Mouse (Mus musculus) adrenal gland, postnatal 10 days (tissue): Measurements from ENCODE around the gene Grem1. TPM values are rescaled to one million over a fixed set of nuclear protein-coding genes. Genes with fewer than 3 reads are reported as not detected.

Experiments used
- DNase-seq: peaks from one replicate; pipeline ENCODE4 v3.0.0; 2021; ENCODE audit warnings: mixed read lengths
- long read RNA-seq, 2 experiments: library from polyadenylated mRNA; stranded (forward); transcript quantifications; one replicate each; pipeline ENCODE4 v2.0.0; 2021
- total RNA-seq, 2 experiments: library from RNA; stranded (reverse); gene quantifications; 2 replicates each; pipeline ENCODE4 v1.2.3; 2021

Grem1 gene
- 1 to 10 TPM; 1.3 to 1.9 TPM for total RNA-seq
- long read RNA-seq, experiment 1, partial matches to known transcripts = 0 of 3 reads
- long read RNA-seq, experiment 1, other reads (novel, unspliced or antisense) = 3 of 3 reads
- long read RNA-seq, experiment 2 = 0 reads

DNA sequence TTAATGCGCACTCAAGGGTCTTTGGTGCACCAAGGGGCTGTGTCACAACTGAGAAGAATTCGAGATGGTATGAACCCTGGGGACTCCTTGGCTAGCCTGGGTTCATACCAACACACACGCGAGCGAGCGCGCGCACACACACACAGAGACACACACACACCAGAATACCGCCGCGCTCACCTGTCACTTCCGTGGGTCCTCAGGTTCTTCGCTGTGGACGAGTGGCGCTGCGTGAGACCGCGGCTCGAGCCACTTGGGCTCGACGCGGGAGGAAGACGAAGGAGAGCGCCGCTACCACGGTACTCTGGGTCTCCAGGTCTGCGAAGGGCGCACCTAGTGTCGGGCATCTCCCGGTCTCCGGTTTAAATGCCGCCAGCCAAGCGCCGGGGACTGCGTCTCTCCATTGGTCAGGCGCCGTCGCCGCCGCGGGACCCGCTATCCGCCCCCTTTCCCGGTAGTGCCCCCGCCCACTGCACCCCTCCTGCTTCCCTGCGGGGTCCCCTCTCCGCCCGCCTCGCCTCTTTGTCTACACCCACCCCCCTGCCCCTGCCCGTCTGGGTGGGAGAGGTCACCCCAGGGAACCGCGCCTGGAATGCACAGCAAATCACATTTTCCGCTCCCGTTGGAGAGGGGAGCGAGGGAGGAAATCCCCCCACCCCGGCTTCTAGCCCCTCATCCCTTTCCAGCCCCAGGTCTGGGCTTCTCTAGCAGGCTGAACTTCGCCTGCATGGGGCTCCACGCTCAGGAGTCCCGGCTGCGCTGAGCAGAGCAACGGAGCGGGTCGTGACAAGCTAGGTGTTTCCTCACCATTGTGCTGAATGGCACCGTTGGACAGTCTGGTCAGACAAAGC, at the start of gene Grem1:
Grem1 (minus strand) TSS at position 336 of the 851 bp plus-strand sequence.
- peak; percentile 8 for DNase-seq

DNA sequence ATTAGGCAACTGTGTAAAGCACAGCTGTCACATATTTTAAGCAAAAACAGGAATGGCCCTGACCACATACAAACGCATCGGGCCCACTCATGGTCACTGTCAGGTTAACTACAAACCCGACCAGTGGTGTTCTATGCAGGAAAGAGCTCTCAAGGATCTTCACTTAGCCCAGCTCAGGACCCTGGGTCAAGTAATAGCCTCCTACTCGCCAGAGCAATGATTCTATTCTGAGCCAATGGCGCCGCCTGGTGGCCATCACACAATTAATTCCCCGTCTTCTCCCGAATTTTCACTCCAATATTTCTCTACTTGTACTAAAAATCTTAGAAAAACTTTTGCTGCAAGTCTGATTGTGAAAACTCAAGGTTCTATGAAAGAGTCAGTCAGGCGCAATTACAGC, 49.2 kb upstream of the Grem1 start:
- peak; percentile 87 for DNase-seq

DNA sequence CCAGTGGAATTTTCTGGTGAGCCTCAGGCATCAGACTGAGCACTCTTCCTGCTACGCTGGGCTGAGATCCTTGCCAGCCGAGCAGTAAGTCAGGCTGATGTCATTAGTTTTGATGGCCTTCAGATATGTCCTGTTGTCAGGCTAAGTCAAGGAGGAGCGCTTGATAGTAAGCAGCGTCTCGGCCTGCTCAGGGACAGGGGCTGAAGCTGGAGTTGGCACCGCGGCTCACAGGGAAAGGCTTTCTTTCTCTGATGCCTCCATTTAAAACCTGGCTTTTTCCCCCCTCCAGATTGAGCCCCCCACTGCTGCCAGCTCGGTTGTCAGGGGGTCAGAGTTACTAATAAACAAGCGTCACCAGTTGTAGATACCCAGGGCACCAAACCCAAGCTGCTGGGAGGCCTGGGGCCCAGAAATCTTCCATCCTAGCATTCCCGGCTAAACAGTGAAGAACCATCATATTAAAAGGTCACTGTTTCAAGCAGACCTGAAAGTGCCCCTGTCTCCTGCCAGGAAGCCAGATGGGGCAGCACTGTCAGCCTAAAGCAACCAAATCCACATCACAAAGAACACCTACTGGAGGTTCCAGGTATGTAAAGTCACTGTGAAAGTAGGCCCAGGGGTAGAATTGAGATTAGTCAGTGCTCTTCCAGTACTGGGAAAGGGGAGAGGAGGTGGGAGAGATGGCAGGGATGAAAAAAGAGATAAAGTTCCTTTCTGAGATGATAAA, 48.6 kb upstream of the Grem1 start:
- DNase-seq = peak; percentile 48

DNA sequence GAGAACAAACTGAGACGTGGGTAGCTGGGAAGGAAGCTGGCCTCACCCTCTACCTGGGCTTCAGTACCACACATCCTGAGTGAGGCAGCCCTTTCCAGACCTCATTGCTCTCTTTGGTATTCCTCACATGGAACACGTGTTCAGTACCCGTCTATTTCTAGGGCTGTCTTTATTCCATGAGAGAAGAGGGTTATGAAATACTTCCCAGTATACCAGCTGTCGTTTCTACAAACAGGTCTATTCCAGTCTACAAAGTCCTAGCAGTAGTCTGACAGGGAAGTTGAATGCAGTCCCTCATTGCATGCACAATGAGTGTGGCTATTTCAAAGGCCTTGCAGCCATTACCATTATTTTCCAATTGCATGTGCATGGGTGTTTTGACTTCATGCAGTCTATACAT, 47.3 kb upstream of the Grem1 start:
- DNase-seq = no peak

DNA sequence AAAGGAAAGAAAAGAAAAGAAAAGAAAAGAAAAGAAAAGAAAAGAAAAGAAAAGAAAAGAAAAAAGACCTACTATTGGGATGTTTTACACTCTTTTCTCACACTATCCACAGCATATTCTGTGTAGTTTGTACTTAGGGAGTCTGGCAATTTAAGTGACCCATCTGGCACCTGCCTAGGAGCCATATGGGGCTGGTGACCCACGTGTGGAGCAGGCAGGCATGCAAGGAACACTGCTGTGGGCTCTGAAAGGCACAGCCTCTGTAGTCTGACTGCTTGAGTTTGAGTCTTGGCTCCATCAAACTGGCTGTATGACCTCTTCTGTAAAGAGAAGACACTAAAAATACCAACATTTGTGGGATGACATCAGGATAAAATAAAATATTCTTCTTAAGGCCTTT, 45.3 kb upstream of the Grem1 start:
- DNase-seq = no peak

DNA sequence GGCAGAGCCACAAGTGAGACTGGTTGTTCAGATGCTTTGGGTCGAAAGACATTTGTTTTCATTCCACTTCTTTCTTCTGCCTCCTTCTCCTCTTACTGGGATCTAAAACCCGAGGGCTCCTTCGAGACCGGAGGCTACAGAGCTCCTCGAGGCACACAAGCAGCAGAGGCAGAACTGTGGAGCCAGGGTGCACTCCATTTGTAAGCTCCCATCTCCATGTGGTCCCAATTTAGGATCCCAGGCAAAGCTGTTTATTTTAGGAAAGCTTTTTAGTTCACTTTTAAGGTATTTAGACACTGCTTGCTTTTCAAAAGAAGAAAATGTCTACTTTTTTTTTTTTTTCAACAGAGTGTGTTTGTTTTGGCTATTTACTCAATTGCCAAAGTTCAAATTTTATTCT, 42.4 kb upstream of the Grem1 start:
- no peak for DNase-seq

DNA sequence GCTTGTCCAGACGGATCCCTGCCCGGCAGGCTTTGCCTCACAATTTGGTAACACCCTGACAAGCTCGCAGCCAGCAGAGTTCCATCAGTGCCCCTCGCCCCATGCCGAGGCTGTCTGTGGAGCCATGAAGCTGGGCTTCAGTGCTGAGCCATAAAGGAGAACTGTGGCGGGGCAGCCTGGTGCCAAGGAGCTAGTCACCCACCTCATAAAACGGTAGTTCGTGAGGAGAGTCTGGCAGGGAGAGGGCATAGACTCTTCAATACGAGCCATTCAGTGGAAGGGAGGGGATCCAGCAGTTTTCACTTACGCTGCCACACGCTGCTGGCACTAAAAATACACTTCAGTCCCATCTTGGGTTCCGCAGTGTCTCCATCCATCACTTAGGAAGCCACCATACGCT, 40.2 kb upstream of the Grem1 start:
- DNase-seq = no peak

DNA sequence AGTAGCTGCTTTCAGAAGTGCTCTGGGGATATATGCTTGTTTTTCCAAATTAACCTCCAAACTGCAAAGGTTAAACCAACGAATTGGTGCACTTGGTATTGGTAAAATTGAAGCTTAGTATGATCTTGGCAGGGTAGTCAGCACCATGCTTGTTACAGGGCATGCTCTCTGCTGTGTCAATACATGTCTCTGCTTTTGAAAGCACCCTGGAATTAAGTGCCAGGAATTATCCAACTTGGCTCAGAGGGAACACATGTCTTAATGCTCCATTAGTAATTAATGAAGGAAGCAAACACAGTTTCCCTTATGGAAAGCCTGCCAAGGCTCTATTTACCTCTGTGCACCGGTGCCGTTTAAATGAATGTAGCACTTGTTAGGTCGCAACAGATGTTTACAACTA, 36.7 kb upstream of the Grem1 start:
- no peak for DNase-seq

DNA sequence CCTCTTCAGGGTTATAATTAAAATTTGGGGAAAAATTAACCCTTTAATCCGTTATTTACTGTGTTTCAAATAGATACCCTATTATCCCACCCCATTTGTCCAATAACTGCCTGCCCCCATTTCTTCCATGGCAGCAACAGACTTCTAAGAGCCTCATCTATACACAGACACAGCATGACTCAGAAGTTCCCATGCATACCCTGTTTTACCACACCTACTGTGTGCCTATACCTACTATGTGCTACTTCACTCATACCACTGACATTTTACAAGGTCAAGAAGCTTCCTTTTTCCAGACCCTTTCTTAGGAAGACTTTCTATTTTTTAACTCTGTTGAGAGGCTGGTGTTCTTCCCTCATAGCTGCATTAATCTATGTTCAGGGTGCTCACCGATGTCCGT, 35.1 kb upstream of the Grem1 start:
- DNase-seq = no peak

DNA sequence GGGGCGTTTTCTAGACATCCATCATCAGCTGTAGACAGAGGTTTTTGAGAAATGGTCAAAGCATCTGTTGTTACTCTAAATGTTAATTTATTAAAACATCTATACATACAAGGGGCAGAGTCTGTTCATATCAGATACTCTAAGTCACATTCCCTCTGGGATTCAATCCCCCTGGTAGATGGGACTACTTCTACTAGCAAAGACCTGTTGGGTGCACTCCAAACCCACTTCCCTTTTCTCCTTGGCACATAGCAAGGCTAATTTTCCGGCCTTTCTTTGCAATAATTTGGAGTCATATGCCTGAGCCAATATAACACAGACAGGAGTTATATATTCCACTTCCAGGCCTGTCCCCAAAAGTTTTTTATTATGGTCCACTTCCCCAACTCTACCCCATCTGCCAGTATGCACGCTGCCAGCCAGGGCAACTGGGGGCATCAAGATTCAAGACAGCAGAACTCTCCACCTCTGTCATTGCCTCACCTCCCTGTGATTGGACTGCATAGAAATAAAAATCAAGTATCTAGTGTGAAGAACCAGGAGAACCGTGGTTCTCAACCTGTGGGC, 30.5 kb upstream of the Grem1 start:
- DNase-seq = no peak

DNA sequence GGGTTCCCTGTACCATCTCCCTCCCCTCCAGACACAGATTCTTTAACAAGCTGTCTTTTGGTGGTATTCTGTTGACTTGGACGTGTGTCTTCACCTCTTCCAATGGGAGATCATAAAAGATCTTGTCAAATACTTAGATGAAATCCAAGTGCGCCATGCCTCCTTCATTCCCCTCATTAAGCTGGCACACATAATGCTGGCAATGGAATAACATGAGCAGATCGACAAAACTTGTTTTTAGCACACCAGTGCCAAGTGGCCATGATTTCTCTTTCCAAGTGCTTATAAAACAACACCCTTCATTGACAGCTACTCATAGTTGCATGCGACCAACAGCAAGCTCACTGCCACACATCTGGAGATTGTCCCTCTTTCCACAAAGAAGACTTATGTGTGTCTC, 29.4 kb upstream of the Grem1 start:
- no peak for DNase-seq

DNA sequence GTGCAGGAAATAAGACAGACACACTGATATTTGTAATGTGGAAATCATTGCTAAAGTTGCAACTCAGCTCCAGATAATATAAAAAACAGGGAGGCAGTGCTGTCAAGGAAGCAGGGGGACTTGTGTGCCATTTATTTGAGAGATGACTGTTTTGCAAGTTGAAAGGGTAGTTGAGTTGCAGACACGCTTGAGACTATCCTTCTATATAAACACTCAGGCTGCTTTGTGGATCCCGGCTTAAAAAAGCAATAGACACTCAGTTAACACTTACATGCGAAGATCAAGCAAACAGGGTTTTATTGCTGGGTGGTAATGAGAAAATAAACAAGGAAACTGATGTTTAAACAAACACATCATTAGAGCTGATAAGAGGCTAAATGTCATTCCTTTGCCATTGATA, 26.4 kb upstream of the Grem1 start:
- no peak for DNase-seq

DNA sequence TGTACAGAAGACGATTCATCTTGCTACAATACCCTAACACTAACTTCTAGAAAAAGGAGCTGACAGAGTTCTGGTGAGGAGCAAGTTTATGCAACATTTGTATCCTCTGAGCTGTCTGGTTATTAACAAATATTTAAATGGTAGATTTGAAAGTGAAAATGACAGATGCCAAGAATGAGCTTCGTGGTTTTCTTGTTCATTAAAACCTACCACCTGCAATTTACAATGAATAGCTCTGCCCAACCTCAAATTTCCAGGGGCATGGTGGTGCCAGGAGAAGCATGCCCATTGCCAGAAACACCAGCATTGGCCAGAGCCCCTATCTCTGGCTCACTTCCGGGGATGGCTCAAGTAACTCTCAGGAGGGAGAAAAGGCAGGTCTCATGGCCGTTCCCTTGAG, 23.1 kb upstream of the Grem1 start:
- DNase-seq = no peak

DNA sequence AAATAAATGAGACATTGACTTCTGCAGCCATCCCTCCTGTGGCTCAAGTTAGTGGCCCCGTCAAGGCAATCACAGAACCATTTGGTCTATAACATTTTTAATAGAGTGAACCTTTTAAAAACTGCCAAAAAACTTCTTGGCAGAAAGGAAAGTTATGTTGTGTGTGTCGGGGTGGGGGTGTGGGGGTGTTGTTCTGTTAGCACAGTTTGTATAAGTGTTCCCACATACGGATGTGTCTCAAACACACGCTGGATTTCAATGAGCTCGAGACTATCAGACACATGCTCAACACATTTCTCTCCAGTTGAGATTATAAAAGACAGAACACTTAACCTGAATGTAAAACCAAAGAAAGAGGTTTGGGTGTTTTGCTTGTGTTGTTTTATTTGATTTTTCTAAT, 22.7 kb upstream of the Grem1 start:
- DNase-seq = no peak

DNA sequence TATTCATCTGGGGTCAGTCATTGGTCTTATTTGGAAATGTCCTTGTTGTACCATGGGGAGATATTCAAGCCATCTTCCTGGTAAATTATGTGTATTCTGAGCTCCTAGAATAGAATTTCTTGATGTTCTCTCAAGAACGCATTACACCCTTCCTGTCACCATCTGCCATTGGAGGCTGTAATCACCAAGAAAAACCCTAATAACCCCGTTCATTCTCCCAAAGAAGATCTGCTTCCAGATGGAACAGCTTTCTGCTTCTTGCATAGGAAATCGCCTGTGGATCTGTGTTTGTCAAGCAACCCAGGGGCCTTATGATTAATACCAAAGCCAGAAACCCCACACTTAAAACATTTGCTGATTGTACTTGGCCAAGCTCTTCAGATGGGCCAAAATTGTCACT, 20.9 kb upstream of the Grem1 start:
- no peak for DNase-seq

DNA sequence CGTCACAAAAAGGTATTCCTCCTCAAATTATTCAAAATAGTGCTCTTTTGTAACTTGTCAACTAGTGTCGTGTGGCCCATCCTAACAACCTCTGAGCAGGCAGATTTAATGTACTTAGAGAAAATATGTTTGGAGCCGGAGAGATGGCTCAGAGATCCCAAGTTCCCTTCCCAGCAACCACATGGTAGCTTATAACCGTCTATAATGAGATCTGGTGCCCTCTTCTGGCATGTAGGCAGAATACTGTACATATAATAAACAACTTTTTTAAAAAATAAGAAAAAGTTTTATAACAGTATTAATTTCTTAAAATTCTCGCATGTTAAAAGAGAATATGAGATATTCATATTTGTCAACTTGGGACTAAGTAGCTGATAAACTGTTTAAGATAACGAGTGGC, 19.6 kb upstream of the Grem1 start:
- DNase-seq = no peak

DNA sequence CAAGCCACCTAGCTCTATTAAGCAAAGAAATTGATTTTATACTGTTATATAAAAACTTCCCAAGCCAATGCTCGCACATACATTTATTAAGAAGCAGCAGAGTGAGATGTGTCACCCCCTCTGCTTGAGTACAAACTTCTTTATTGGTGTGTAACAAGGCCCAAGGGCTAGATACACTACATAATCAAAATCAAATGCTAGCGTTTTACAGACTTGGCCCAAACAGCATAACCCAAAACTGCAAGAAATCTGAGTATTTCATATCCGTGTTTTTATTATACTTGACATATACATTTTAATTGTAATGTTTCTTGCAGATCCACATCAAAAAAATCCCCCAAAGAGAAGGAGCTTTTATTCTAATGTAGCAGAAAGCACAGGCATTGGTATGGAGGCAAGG, 17.9 kb upstream of the Grem1 start:
- DNase-seq = no peak

DNA sequence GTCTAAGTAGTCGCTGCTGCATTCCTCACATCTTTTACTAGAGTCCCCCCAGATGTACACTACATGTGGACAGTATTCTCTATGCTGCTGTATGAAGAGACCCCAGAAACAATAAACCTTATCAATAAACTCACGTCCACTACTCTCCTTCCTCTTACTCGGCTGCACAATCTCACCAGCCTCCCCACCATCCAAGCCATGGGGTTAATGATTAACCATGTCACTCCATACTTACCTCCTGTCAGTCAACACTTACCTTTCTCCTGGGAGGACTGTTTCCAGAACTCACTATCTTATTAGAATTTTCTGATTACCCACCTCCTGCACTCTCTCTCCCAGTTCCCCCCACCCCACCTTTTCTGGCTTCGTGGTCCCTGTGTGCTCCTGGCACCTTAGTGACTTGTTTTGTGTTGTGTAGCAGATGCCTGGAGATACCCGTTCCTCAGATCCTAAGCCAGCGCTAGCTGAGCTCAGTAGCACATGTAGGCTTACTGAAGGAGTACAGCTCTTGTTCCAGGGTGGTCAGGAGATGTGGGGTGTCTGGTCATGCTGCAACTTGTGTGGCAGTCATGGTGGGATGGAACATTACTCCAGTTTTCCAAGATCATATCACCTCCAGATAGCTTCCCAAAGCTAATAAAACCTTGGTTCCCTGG, 15.8 kb upstream of the Grem1 start:
- DNase-seq = no peak

DNA sequence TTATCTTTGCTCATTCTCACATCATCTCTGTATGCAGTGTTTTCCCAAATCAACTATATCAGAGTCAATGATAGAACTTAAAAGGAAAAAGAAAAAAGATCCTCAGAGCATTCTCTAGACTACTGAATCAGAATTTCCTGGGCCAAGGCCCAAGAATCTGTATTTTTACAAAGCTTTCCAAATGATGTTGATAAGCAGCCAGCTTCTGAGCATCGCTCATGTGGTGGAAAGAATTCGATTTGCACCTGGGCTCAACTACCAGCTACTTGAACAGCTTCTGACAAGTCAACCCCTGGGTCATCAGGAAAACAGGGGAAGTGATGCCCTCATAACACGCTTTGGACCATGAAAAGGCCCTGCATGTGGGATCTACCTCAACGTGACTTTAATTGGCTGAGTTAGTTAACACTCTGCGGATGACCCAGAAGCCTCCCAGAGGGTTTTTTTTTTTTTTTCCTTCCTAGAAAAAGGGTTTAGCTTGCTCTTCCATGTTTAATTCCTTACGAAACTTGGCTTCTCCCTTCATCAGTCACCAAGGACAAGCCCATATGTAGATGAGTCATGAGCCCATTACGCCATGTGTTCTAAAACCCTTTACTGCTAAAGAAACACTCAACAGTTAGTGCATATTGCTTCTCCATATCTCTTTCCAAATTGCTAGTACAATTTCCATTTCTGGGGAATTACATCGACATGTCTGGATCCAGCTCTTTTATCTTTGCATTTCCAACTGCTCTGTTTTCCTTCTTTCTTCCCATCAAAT, 10.3 kb upstream of the Grem1 start:
- no peak for DNase-seq

DNA sequence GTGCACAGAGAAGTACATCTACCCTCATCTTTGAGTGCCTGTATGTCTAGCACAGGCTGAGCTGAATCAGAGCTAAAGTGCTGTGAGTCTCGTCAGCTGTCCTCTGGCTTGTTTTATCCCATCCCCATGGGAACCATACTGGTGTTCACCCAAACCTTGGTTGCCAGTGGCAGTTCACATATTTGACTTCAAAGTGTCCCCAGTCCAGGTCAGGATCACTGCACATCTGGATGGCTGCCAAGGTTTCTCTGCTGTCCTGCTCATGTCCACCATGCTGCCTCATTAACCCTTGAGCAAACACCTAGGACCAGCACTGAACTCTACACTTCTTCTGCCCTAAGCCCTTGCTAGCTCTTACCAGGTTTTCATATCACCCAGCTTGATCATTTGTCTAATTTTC, 7.4 kb upstream of the Grem1 start:
- peak; percentile 23 for DNase-seq

DNA sequence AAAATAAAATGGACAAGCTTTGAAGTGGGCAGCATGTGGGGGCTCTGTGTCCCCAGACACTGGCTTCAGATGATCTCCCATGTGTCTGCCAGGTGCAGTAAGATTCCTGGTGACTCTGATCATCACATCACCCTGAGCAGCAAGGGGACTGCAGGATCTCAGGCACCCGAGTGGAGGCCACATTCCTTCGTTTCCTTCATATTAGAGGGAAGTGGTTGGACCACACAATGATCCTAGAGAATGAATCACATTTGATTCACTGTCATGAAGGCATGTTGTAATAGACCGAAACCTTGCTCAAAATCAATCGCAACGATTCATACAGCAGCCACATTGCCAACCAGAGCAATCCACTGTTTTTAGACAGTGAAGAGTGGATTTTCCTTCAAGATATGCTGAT, 6.5 kb upstream of the Grem1 start:
- DNase-seq = no peak
